Mouse (Mus musculus) right cerebral cortex, postnatal 4 days (tissue): ENCODE data around the gene Gm20388.

ENCODE experiments used
- DNase-seq: peaks from one replicate; pipeline ENCODE4 v3.0.0-alpha.2; 2022

The Gm20388 gene

GRCm38 (mm10) chr8:124393013-124393412 lies 4482.4 kb downstream of the Gm20388 start:
- DNase-seq, result no peak

DNA sequence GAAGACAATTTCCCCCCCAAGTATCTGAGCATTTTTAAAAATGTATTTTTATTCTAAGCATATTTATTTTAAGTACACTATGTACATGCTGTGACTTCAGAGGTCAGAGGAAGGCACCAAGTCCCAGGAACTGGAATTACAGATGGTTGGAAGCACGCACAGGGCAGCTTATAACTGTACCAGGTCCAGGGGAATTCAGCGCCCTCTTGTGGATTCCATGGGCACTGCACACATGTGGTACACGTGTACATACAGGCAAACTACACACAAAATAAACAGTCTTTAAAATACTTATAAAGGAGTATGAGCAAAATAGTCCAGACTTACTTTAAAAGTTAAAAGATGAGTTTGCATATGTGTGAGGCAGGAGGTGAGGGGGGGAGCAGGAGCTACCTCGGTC lies 4483.3 kb downstream of the Gm20388 start:
- no peak for DNase-seq

DNA sequence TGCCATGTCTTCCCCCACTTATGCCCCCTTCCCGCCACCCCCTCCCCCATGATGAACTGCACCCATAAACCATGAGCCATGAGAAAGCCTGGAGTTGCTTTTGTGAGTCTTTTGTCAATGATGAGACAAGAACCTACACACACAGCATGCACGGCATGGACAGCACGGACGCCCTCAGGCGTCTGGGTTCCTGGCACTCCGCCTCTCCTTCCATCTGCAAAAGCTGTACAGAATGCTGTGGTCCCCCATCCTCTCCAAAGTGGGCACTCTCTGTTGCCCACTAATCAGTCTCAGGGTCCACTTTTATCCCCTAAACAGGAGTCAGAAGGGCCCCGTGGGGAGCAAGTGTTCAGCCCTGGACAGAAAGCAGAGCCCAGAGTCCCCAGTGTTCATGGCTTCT lies 4484.3 kb downstream of the Gm20388 start:
- DNase-seq, result no peak
